Mouse (Mus musculus) embryonic fibroblast, embryonic 13.5 days (primary cell): Measurements from ENCODE around the gene Iqsec1. TPM values are rescaled to one million over a fixed set of nuclear protein-coding genes. Genes with fewer than 3 reads are reported as not detected.

Experiments used
- H3K27ac ChIP-seq: 2 replicates; pipeline ENCODE4 v1.5.1; 2012; ENCODE audit warnings: low read length, control low read depth, inconsistent platforms; ENCODE audit not compliant: insufficient read depth
- H3K4me1 ChIP-seq: 2 replicates; pipeline ENCODE4 v1.6.1; 2011; ENCODE audit warnings: low read length; ENCODE audit not compliant: control insufficient read depth, insufficient read depth
- H3K4me3 ChIP-seq: 2 replicates; pipeline ENCODE4 v1.5.1; 2011; ENCODE audit warnings: mild to moderate bottlenecking, control low read depth, low read length; ENCODE audit not compliant: insufficient read depth
- CTCF ChIP-seq: IDR thresholded peaks from 2 replicates; pipeline ENCODE4 v1.5.1; 2011; ENCODE audit warnings: mild to moderate bottlenecking, control low read depth, low read length, moderate library complexity, borderline replicate concordance; ENCODE audit not compliant: insufficient read depth
- POLR2A ChIP-seq: IDR thresholded peaks from 2 replicates; pipeline ENCODE4 v1.6.1; 2011; ENCODE audit warnings: low read depth, mild to moderate bottlenecking, control low read depth, low read length, moderate library complexity
- polyA plus RNA-seq: library from polyadenylated mRNA; stranded (reverse); fragments of >200 nt; gene quantifications from 2 replicates; pipeline ENCODE4 v1.2.4, GENCODE M21; 2011; ENCODE audit warnings: low read depth; ENCODE audit not compliant: missing spikeins, insufficient read length

Iqsec1 gene
- polyA plus RNA-seq, 1 experiment = 56.0 TPM

DNA sequence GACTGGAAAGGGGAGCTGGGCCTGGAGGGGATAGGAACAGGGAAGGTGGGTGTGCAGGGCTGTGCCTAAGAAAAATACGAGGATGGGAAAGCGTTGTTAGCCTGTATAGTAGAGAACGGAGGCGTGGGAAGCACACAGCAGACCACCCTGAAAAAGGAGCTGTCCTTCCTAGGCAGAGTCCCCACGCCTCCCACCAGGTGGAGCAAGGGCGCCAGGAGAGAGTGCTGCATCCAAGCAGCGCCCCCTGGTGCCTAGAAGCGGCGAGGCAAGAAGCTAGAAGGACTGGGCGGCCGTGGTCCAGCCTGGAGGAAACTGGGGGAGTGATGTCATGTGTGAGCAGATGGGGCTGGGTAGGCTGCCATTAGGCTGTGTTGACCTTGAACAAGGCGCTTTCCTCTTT is 251.1 kb downstream of the Iqsec1 start:
- Histone ChIP-seq H3K27ac (no peak overlapping the region), H3K4me1 (peaks cover 2% of the 10 kb centered on the region; the same call in 1 of the 2 replicates), H3K4me3 (peak overlapping the region; percentile 66; the same call in 1 of the 2 replicates)
- TF ChIP-seq CTCF = peak; percentile 100
- TF ChIP-seq POLR2A = no peak

DNA sequence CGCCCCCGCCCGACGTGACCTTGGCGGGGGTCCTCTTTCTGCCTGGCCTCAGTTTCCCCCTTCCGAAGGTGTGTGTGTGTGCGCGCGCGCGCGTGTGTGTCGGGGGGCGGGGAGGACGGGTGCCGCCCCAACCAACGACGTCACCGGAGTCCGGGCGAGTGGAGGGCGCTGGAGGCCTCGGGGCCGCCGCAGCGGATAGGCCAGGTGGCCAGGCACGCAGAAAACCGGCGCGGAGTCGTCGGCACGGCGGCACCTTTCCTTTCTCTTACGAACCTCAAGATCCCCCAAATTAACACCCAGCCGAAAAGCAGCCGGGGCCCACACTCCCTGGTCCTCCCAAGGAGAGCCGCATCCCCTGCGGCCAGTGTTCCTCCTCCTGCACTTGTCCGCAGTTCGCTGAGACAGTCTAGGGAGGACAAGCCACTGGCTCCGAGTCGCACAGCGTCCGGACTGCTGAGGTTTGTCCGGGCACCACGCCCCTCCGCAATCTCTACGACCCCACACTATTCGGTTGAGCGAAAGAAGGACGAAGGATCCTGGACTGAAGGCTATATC is 251.7 kb downstream of the Iqsec1 start:
- TF ChIP-seq CTCF = no peak
- peak; percentile 39; the same call in 1 of the 2 replicates for TF ChIP-seq POLR2A
- peak overlapping the region; percentile 66 for H3K4me3 ChIP-seq
- H3K27ac ChIP-seq = 0 out of 2 replicates have a peak overlapping the region, but pooled peaks have one; percentile 1
- H3K4me1 ChIP-seq = peaks cover 2% of the 10 kb centered on the region; the same call in 1 of the 2 replicates

DNA sequence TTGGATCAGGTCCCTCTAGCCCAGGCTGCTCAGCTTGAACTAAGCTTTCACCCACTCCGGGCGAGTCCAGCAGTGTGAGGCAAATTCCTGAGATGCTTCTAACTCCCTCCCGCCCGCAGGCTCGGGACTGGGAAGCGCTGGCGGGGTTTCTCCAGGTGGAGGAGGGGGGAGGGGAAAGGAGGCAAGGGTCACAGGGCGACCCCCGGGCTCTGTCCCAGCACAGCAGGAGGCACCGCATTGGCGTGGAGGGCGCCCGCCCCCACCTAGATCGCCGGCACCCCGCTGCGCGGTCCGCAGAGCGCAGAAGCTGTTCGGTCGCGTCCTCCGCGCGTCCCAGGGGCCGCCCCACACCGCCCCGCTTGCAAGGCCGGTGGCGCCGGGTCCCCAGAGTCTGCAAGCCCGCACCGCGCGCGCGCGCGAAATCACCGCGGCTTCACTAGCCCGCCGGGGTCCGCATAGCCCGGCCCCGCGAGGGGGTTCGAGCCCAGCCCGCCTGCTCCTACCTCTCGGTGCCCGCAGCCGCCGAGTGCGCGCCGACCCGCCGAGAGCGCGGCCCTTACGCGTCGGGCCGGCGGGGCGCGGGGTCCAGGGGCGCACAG is 252.3 kb downstream of the Iqsec1 start:
- H3K4me3 ChIP-seq = peak overlapping the region; percentile 66
- no peak overlapping the region for H3K27ac ChIP-seq
- TF ChIP-seq CTCF = no peak
- TF ChIP-seq POLR2A = no peak
- peaks cover 2% of the 10 kb centered on the region; the same call in 1 of the 2 replicates for H3K4me1 ChIP-seq

DNA sequence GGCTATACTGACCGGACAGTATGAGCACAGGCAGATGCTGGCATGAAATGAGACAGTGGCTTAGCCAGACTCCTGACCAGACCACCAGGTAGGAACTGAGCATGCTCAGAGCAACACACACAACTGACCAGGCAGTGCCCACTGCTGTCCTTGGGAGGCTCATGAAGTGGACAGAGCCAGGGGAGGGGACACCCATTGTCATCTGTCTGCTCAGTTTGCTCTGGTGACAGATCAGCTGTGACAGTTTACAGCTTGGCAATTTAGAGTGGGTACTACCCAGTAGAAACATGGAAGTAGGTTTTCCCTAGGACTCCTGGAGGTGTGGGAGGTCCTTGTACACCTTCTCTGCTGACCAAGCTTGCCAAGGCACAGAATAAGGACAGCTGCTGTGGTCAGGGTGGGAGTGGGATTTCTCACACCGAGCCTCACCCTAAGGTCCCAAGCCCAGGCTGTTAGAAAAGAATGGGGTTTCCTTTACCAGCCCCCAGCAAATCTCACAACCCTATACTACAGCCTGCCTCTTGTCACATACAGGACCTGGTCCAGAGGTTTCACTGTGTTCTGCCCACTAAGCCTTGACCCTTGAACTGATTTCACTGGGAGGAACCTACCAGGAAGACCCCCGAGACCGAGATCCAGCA is 253.0 kb downstream of the Iqsec1 start:
- no peak for TF ChIP-seq CTCF
- no peak for TF ChIP-seq POLR2A
- no peak overlapping the region for H3K27ac ChIP-seq
- 0 out of 2 replicates have a peak, but pooled peaks cover 2% of the 10 kb centered on the region for H3K4me1 ChIP-seq
- H3K4me3 ChIP-seq = peak overlapping the region; percentile 66

DNA sequence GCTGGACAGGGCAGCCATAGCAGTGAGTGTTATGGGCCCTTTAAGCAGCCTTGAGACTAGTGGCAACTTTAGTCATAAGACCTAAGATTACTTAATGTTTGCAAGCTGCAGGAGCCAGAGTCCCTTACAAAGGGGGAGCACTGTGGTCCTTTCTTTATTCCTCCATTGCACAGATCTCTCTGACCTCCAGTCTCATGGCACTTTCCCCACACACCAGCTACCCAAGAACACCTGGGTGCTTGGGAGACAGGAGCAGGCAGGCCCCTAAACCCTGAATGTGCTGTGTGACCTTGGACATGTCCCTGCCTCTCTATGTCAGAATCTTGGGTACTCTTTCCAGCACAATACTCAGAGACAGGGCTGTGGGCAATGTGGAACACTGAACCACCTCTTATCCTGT is 253.7 kb downstream of the Iqsec1 start:
- H3K27ac ChIP-seq = no peak overlapping the region
- H3K4me1 ChIP-seq = 0 out of 2 replicates have a peak, but pooled peaks cover 2% of the 10 kb centered on the region
- no peak overlapping the region for H3K4me3 ChIP-seq
- TF ChIP-seq POLR2A (no peak), CTCF (no peak)

DNA sequence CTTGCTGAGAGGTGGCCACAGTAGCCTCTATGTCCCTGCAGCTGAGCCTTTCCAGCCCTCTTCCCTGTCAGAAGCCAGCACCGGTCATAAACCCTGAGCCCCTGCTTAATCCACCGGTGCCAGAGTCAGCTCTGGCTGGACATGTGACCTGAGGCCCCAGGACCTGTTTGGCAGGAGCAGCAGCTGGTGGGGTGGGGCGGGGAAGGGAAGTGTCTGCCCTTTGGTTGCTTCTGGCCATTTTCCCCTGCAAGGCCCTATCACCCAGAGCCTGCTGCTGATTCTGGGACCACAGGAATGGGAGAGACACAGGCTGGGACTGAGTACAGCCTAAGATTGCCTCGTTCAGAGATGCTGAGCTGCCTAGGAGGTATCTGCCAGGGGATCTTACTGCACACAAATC is 257.2 kb downstream of the Iqsec1 start:
- TF ChIP-seq POLR2A (no peak), CTCF (no peak)
- Histone ChIP-seq H3K27ac (no peak overlapping the region), H3K4me3 (no peak overlapping the region), H3K4me1 (0 out of 2 replicates have a peak, but pooled peaks cover 2% of the 10 kb centered on the region)

DNA sequence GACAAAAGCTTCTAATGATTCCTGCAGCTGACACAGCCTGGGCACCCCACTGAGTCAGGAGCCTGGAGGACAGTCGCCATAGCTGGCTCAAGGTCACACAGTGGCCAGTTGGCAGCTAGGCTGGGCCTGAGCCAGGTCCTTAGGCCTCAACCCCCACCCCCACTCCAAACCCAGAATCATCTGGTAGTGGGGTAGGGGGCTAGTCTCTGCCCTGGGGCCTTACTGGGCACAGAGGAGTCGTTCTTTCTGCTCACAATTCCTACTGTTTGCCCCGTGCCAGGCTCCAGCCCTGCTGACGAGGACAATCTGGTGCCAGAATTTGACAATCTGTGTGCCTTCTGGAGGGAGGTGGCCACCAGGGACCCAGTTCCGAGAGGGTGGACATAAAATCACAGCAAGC is 258.7 kb downstream of the Iqsec1 start:
- TF ChIP-seq CTCF (no peak), POLR2A (no peak)
- no peak overlapping the region for H3K27ac ChIP-seq
- H3K4me3 ChIP-seq = no peak overlapping the region
- no peaks in the 10 kb centered on the region for H3K4me1 ChIP-seq

DNA sequence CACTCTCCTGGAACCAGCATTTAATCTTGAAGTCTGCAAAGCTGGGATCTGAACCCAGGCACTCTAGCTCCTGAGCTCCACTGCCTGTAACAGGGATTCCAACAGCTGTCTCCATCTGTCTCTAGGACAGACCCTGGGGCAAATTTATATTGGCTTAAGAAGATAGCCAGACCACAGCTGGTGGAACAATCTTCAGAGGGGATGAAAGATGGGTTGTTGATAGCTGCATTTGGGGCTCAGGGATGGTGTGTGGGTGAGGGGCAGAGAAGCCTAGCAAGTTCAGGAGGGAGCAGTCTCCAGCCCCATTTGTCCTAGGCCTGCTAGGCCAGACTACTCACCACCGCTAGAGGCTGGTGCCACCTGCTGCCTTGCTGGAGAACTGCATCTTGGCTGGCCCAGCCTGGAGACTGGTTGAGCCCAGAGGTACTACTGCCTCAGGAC is 260.0 kb downstream of the Iqsec1 start:
- Histone ChIP-seq H3K27ac (no peak overlapping the region), H3K4me1 (no peaks in the 10 kb centered on the region), H3K4me3 (no peak overlapping the region)
- TF ChIP-seq CTCF (peak; percentile 99), POLR2A (no peak)

DNA sequence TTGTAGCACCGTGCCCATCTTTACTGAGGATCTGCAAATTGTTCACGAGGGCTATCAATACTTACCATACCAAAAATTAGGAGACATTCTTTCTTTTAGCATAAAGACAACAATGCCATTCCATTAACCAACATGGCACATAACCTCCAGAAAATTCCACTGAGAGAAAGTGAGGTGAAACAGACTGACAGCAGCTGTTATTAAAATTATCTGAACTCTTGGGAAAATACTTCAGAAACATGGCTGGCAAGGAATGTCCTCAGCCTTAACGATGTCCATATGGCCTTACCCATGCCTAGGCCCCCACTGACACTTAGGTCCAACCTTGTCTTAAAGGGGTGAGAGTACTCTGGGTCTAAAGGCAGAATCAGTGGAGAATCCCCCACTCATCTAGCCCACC is 260.7 kb downstream of the Iqsec1 start:
- H3K27ac ChIP-seq = no peak overlapping the region
- H3K4me3 ChIP-seq = no peak overlapping the region
- TF ChIP-seq POLR2A = no peak
- TF ChIP-seq CTCF = no peak
- no peaks in the 10 kb centered on the region for H3K4me1 ChIP-seq

DNA sequence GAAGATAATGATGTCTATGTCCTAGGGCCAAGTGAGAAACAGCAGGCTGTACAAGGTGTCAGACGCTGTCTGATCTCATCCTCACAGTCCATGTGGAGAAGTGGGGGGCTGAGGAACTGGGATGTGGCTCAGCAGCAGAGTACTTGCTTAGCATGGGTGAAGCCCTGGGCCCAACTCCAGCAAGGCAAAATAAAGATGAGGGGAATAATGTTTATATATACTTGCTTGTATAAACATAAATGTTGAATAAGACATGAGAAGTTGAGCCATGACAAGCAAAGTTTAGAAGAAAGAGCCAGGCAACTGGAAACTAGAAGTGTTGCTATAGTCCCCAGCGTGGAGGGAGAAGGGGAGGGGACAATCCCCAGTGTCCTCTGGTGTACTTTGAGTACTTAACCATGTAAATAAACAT is 261.8 kb downstream of the Iqsec1 start:
- Histone ChIP-seq H3K4me3 (no peak overlapping the region), H3K27ac (no peak overlapping the region), H3K4me1 (no peaks in the 10 kb centered on the region)
- TF ChIP-seq POLR2A = no peak
- no peak for TF ChIP-seq CTCF
